Mouse (Mus musculus): ENCODE data around the gene Sostdc1.

DNA sequence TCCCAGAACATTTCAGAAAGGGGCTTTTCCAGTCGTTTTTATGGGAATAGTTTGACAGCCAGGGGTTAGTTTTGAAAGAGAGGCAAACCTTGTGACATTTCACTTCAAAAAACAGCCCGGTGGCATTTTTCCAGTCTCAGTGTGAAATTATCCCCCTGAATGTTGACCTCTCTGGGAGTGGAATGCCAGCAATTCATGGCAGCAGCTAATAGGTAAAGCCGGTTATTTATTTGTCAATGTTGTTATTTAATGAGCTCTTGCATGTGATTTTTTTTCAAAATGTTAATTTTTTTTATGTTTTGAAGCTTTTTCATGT, 3.8 kb downstream of the Sostdc1 start:
- TF ChIP-seq CHD2 (IDR thresholded peaks at IDR 0.05; ENCODE audit: low read depth, low read length), result no peak
- TF ChIP-seq HCFC1 (IDR thresholded peaks at IDR 0.05; ENCODE audit: borderline replicate concordance, insufficient read depth, low read length), result no peak
